In the genomic region with DNA sequence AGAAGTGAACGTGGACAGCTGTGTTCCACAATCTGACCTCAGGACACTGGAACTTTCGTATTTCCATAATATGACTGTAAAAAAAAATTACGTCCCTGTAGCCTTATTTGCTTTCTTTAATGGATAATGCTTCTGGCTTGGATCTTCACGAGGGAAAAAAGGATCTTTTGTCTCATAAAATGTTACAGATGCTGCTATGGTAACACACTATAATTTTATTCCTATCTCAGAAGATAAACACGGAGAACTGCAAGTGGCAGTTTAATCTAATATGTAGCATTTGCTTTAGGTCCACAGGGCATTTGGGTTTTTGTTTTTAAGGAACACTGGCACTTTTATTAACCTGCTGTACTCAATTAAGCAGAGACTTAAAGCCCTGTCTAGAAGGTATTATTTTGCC, we compare ENCODE assay signal across 25 mouse cellular contexts.
DNase-seq lines count a peak whose midpoint lies in the region; ATAC-seq and TF ChIP-seq lines count a peak whose summit lies in the region.
"Had no signal": no experiment of that assay in that cellular context is flagged by ENCODE, and none has a peak within 500 bp of the region (broad histone marks: within the 10 kb centered on the region; RNA-seq: fewer than 3 reads in every experiment).

No protein-coding gene starts in this region.

- H3K9me3 ChIP-seq in hindbrain, postnatal 0 days (ENCODE audit: low read length), result no peaks in the 10 kb centered on the region
- H3K9me3 ChIP-seq in hindbrain, embryonic 13.5 days, result no peaks in the 10 kb centered on the region
- H3K9me3 ChIP-seq in midbrain, postnatal 0 days (ENCODE audit: low read length), result no peaks in the 10 kb centered on the region
- no peaks in the 10 kb centered on the region for H3K9me3 ChIP-seq in midbrain, embryonic 13.5 days
- no peaks in the 10 kb centered on the region for H3K9me3 ChIP-seq in stomach, postnatal 0 days (ENCODE audit: control insufficient read depth, low read length)
- H3K9me3 ChIP-seq: embryonic facial prominence, embryonic 12.5 days; heart, embryonic 15.5 days had no signal

- no peak overlapping the region for H3K9ac ChIP-seq in hindbrain, postnatal 0 days (replicated peaks; ENCODE audit: low read length)
- no peak overlapping the region for H3K9ac ChIP-seq in hindbrain, embryonic 13.5 days
- no peak overlapping the region for H3K9ac ChIP-seq in midbrain, postnatal 0 days (replicated peaks; ENCODE audit: low read length, poor library complexity, severe bottlenecking)
- no peak overlapping the region for H3K9ac ChIP-seq in midbrain, embryonic 13.5 days (replicated peaks)
- H3K9ac ChIP-seq in stomach, postnatal 0 days (ENCODE audit: low read length), result no peak overlapping the region
- H3K9ac ChIP-seq: embryonic facial prominence, embryonic 12.5 days; heart, embryonic 15.5 days; liver, embryonic 14.5 days; lung, embryonic 14.5 days had no signal

- H3K36me3 ChIP-seq in hindbrain, postnatal 0 days (ENCODE audit: insufficient read depth, low read length), result no peaks in the 10 kb centered on the region
- H3K36me3 ChIP-seq in hindbrain, embryonic 13.5 days, result no peaks in the 10 kb centered on the region
- H3K36me3 ChIP-seq in midbrain, postnatal 0 days (ENCODE audit: insufficient read depth, low read length), result no peaks in the 10 kb centered on the region
- H3K36me3 ChIP-seq in midbrain, embryonic 13.5 days, result no peaks in the 10 kb centered on the region
- no peaks in the 10 kb centered on the region for H3K36me3 ChIP-seq in stomach, postnatal 0 days (ENCODE audit: control insufficient read depth, insufficient read depth, low read length)
- H3K36me3 ChIP-seq: embryonic facial prominence, embryonic 12.5 days; heart, embryonic 15.5 days had no signal

- no peak for TF ChIP-seq EP300 in stomach, postnatal 0 days (optimal IDR thresholded peaks at IDR 0.05)

- no peak overlapping the region for H3K4me2 ChIP-seq in hindbrain, postnatal 0 days (ENCODE audit: low read depth, low read length)
- H3K4me2 ChIP-seq in hindbrain, embryonic 13.5 days, result no peak overlapping the region
- no peak overlapping the region for H3K4me2 ChIP-seq in midbrain, postnatal 0 days (ENCODE audit: low read depth, low read length, poor library complexity, severe bottlenecking)
- no peak overlapping the region for H3K4me2 ChIP-seq in midbrain, embryonic 13.5 days (replicated peaks)
- H3K4me2 ChIP-seq in stomach, postnatal 0 days (replicated peaks; ENCODE audit: low read depth), result peak overlapping the region; percentile 23; the same call in 1 of the 2 replicates
- H3K4me2 ChIP-seq: embryonic facial prominence, embryonic 12.5 days; heart, embryonic 15.5 days; lung, embryonic 14.5 days had no signal

- no peaks in the 10 kb centered on the region for H3K4me1 ChIP-seq in hindbrain, postnatal 0 days (ENCODE audit: insufficient read depth, low read length)
- H3K4me1 ChIP-seq in hindbrain, embryonic 13.5 days (replicated peaks), result peaks cover 5% of the 10 kb centered on the region
- H3K4me1 ChIP-seq in midbrain, postnatal 0 days (ENCODE audit: insufficient read depth, low read length), result 0 out of 2 replicates have a peak, but pooled peaks cover 5% of the 10 kb centered on the region
- peaks cover 10% of the 10 kb centered on the region; the same call in 1 of the 2 replicates for H3K4me1 ChIP-seq in midbrain, embryonic 13.5 days (replicated peaks)
- H3K4me1 ChIP-seq in stomach, postnatal 0 days (replicated peaks; ENCODE audit: control insufficient read depth, insufficient read depth), result no peaks in the 10 kb centered on the region

- no peak for TF ChIP-seq CTCF in gastrocnemius, adult 2 months (IDR thresholded peaks at IDR 0.05)
- no peak for TF ChIP-seq CTCF in hindbrain, postnatal 0 days (IDR thresholded peaks at IDR 0.05; ENCODE audit: low read depth)
- TF ChIP-seq CTCF in midbrain, postnatal 0 days (IDR thresholded peaks at IDR 0.05), result no peak
- TF ChIP-seq CTCF in stomach, postnatal 0 days (IDR thresholded peaks at IDR 0.05; ENCODE audit: low read depth), result no peak

- H3K27ac ChIP-seq in gastrocnemius, adult 2 months, result peak overlapping the region; percentile 65
- no peak overlapping the region for H3K27ac ChIP-seq in hindbrain, postnatal 0 days
- no peak overlapping the region for H3K27ac ChIP-seq in hindbrain, embryonic 13.5 days
- no peak overlapping the region for H3K27ac ChIP-seq in midbrain, postnatal 0 days (ENCODE audit: low read depth, low read length)
- no peak overlapping the region for H3K27ac ChIP-seq in midbrain, embryonic 13.5 days
- no peak overlapping the region for H3K27ac ChIP-seq in stomach, postnatal 0 days (replicated peaks)
- H3K27ac ChIP-seq: heart, embryonic 15.5 days; layer of hippocampus, adult 2 months; liver, embryonic 14.5 days had no signal

- H3K4me3 ChIP-seq in gastrocnemius, adult 2 months, result peak overlapping the region; percentile 44; the same call in 1 of the 2 replicates
- no peak overlapping the region for H3K4me3 ChIP-seq in hindbrain, postnatal 0 days (ENCODE audit: low read length)
- no peak overlapping the region for H3K4me3 ChIP-seq in hindbrain, embryonic 13.5 days
- H3K4me3 ChIP-seq in midbrain, postnatal 0 days (ENCODE audit: low read depth, low read length), result no peak overlapping the region
- no peak overlapping the region for H3K4me3 ChIP-seq in midbrain, embryonic 13.5 days (replicated peaks)
- no peak overlapping the region for H3K4me3 ChIP-seq in stomach, postnatal 0 days (ENCODE audit: low read depth, low read length)
- H3K4me3 ChIP-seq: embryonic facial prominence, embryonic 12.5 days; heart, embryonic 15.5 days; layer of hippocampus, adult 2 months had no signal

- no peak for ATAC-seq in hindbrain, postnatal 0 days
- no peak for ATAC-seq in hindbrain, embryonic 13.5 days (ENCODE audit: low FRiP score)
- no peak for ATAC-seq in midbrain, postnatal 0 days (ENCODE audit: low FRiP score)
- no peak for ATAC-seq in midbrain, embryonic 13.5 days
- no peak for ATAC-seq in stomach, postnatal 0 days (ENCODE audit: low FRiP score, low TSS enrichment)
- ATAC-seq: activated CD4-positive, CD25-positive, alpha-beta regulatory T cell, adult 4 months; intestine, postnatal 0 days had no signal

- 21% methylated on average over 5 of the region's 5 CpGs for WGBS in hindbrain, postnatal 0 days
- 38% methylated on average over 5 of the region's 5 CpGs for WGBS in hindbrain, embryonic 13.5 days
- 23% methylated on average over 5 of the region's 5 CpGs for WGBS in midbrain, postnatal 0 days
- WGBS in midbrain, embryonic 13.5 days, result 49% methylated on average over 5 of the region's 5 CpGs
- WGBS in stomach, postnatal 0 days, result 38% methylated on average over 5 of the region's 5 CpGs

- intact Hi-C loops in gastrocnemius, adult 2 months (cut with DNase I), result no loop called here

- no peaks in the 10 kb centered on the region for H3K27me3 ChIP-seq in hindbrain, postnatal 0 days (ENCODE audit: insufficient read depth, low read length)
- no peaks in the 10 kb centered on the region for H3K27me3 ChIP-seq in hindbrain, embryonic 13.5 days
- H3K27me3 ChIP-seq in midbrain, postnatal 0 days (ENCODE audit: insufficient read depth, low read length), result no peaks in the 10 kb centered on the region
- no peaks in the 10 kb centered on the region for H3K27me3 ChIP-seq in midbrain, embryonic 13.5 days
- no peaks in the 10 kb centered on the region for H3K27me3 ChIP-seq in stomach, postnatal 0 days (ENCODE audit: control insufficient read depth, insufficient read depth, low read length)
- H3K27me3 ChIP-seq: embryonic facial prominence, embryonic 12.5 days; heart, embryonic 15.5 days had no signal

- no peak for DNase-seq in gastrocnemius, adult 2 months
- DNase-seq in gastrocnemius, adult 18-20 months (ENCODE audit: low spot score), result no peak
- DNase-seq in hindbrain, postnatal 0 days (ENCODE audit: low spot score), result peak; percentile 10
- DNase-seq in midbrain, postnatal 0 days (ENCODE audit: low spot score), result peak; percentile 9
- no peak for DNase-seq in stomach, postnatal 0 days (ENCODE audit: low spot score)
- no peak for DNase-seq in thymus, postnatal 4 days
- DNase-seq: adrenal gland, adult 8-10 months; cerebellum, adult 18-20 months; cerebellum, postnatal 14 days; gastrocnemius, postnatal 14 days; heart, adult 11 months; kidney, postnatal 25 days; lung, embryonic 14.5 days; retina, postnatal 1 day; right cerebral cortex, postnatal 25 days; spleen, adult 18-20 months; thymus, postnatal 14 days had no signal

Comparison
In these comparisons a context has a peak if more than half of its experiments do, and no peak if none do; other contexts are left out.
1. DNase-seq: peak in hindbrain, postnatal 0 days (single experiment) and midbrain, postnatal 0 days (single experiment); none in gastrocnemius, adult 2 months (single experiment), gastrocnemius, adult 18-20 months (single experiment), stomach, postnatal 0 days (single experiment) and thymus, postnatal 4 days (single experiment).